Mouse (Mus musculus): ENCODE data around the gene Tnrc6b.

DNA sequence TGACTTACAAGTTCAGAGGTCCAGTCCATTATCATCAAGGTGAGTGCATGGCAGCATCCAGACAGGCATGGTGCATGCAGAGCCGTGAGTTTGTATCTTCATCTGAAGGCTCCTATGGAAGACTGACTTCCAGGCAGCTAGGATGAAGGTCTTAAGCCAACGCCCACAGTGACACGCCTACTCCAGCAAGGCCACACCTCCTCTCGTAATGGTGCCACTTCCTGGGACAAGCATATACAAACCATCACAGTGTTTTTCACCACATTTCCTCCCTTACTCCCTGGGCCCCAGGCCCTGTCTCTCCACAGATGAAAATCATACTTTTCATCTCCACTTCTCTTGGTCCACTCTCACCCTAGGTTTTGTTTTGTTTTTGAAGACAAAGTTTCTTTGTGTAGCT is 210.7 kb downstream of the Tnrc6b start:
- no peak for TF ChIP-seq POLR2A (IDR thresholded peaks at IDR 0.05; ENCODE audit: control insufficient read depth in 1 of 2, insufficient read depth in 1 of 2, low read depth in 1 of 2, low read length in 2 of 2, poor library complexity in 1 of 2)
- TF ChIP-seq CTCF (IDR thresholded peaks at IDR 0.05 in 2 of 3, conservative IDR thresholded peaks at IDR 0.05 in 1 of 3; ENCODE audit: control insufficient read depth in 1 of 3, insufficient read depth in 1 of 3, low read depth in 2 of 3, low read length in 3 of 3, poor library complexity in 1 of 3, severe bottlenecking in 1 of 3), result no peak
- no peak for TF ChIP-seq BHLHE40 (IDR thresholded peaks at IDR 0.05; ENCODE audit: borderline replicate concordance, low read depth, low read length)
- TF ChIP-seq USF1 (IDR thresholded peaks at IDR 0.05; ENCODE audit: low read depth, low read length), result no peak

Measured in MEL (cell line).